Mouse (Mus musculus) ES-E14 (cell line): ENCODE measurements around the gene Nfam1. TPM values are rescaled to one million over a fixed set of nuclear protein-coding genes. Genes with fewer than 3 reads are reported as not detected.

Experiments used
- DNase-seq: peaks from one replicate; pipeline ENCODE4 v3.0.0-alpha.2; 2013; ENCODE audit warnings: low read depth, low spot score
- H3K27ac ChIP-seq: 2 replicates; pipeline ENCODE4 v1.5.1; 2012; ENCODE audit warnings: low read depth, mild to moderate bottlenecking, low read length, moderate library complexity, mixed read lengths; ENCODE audit not compliant: poor library complexity, insufficient read depth, severe bottlenecking
- H3K36me3 ChIP-seq: 2 replicates; pipeline ENCODE4 v1.6.1; 2012; ENCODE audit warnings: mild to moderate bottlenecking, low read length, moderate library complexity, mixed read lengths; ENCODE audit not compliant: control insufficient read depth, poor library complexity, insufficient read depth, severe bottlenecking
- H3K4me1 ChIP-seq, 2 experiments: fragments of 150-350 bp in 1 of 2; sonication (generic) in 1 of 2; 2 replicates each; pipeline ENCODE4 v1.6.1; 2012; ENCODE audit warnings: low read length in 2 of 2, mild to moderate bottlenecking in 1 of 2, mixed read lengths in 1 of 2; ENCODE audit not compliant: control insufficient read depth in 2 of 2, insufficient read depth in 2 of 2, poor library complexity in 1 of 2
- H3K4me3 ChIP-seq, 2 experiments: fragments of 150-350 bp in 1 of 2; sonication (generic) in 1 of 2; 2 replicates each; pipeline ENCODE4 v1.5.1; 2012; ENCODE audit warnings: low read length in 2 of 2, low read depth in 1 of 2, mild to moderate bottlenecking in 1 of 2, mixed read lengths in 1 of 2; ENCODE audit not compliant: insufficient read depth in 1 of 2, poor library complexity in 1 of 2, severe bottlenecking in 1 of 2
- H3K9ac ChIP-seq: 2 replicates; pipeline ENCODE4 v1.6.1; 2012; ENCODE audit warnings: low read depth, mild to moderate bottlenecking, low read length, mixed read lengths; ENCODE audit not compliant: poor library complexity, insufficient read depth, severe bottlenecking
- H3K9me3 ChIP-seq: fragments of 150-350 bp; sonication (generic); 2 replicates; pipeline ENCODE4 v1.6.1; 2012; ENCODE audit warnings: low read depth, mild to moderate bottlenecking, low read length; ENCODE audit not compliant: control insufficient read depth, insufficient read depth
- CHD2 ChIP-seq: IDR thresholded peaks from 2 replicates; pipeline ENCODE4 v1.6.1; 2014; ENCODE audit warnings: mild to moderate bottlenecking, low read depth, low read length, inconsistent platforms
- HCFC1 ChIP-seq: IDR thresholded peaks from 2 replicates; pipeline ENCODE4 v1.6.1; 2012; ENCODE audit warnings: low read length, inconsistent platforms, borderline replicate concordance; ENCODE audit not compliant: insufficient read depth
- MAFK ChIP-seq: IDR thresholded peaks from 2 replicates; pipeline ENCODE4 v1.6.1; 2014; ENCODE audit warnings: mild to moderate bottlenecking, low read depth, low read length, inconsistent platforms; ENCODE audit not compliant: insufficient read depth
- ZC3H11A ChIP-seq: IDR thresholded peaks from 2 replicates; pipeline ENCODE4 v1.6.1; 2012; ENCODE audit warnings: low read depth, mild to moderate bottlenecking, inconsistent platforms, low read length, borderline replicate concordance
- ZNF384 ChIP-seq: IDR thresholded peaks from 2 replicates; pipeline ENCODE4 v1.6.1; 2012; ENCODE audit warnings: low read depth, low read length, inconsistent platforms
- in situ Hi-C, 2 experiments: fragments of 600-800 bp; cut with MboI; formaldehyde crosslinking; loops; one replicate each; pipeline ENCODE4 v1.15.1; 2025; ENCODE audit warnings: low sequenced_read_pairs in 2 of 2, inconsistent platforms in 1 of 2; ENCODE audit not compliant: unreplicated experiment in 2 of 2
- total RNA-seq: library from RNA; depleted of rRNA; stranded (reverse); fragments of 300-350 nt; gene quantifications from 2 replicates; pipeline ENCODE4 v1.2.3, GENCODE M21; 2012

Nfam1 gene
- total RNA-seq, 1 experiment: 2.1 TPM

DNA sequence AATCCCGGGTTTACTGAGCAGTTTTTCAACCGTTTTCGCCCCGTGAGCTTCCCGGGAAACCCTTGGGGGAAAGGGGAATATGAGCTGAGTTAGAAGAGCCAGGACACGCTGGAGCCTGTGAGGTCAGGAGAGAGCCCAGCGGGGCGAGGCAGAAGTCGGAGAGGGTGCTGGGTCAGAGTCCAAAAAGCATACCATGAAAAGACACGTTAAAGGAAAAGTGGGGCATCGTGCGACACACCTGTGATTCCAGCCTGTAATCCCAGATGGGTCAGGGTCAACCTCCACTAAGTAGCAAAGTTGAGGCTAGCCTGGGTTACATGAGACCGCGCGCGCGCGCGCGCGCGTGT is 10.2 kb upstream of the Nfam1 start:
- TF ChIP-seq HCFC1 (no peak), CHD2 (no peak), ZNF384 (no peak), MAFK (no peak), ZC3H11A (no peak)
- Histone ChIP-seq H3K4me1 (peaks cover 5 to 25% of the 10 kb centered on the region in 2 experiments; a peak in 3 of 4 replicates), H3K36me3 (no peaks in the 10 kb centered on the region), H3K27ac (peak overlapping the region; percentile 37; the same call in 1 of the 2 replicates), H3K9ac (peak overlapping the region; percentile 83; the same call in 1 of the 2 replicates), H3K4me3 (peak overlapping the region in 1 of 2 experiments; percentile 46; a peak in 1 of 4 replicates), H3K9me3 (no peaks in the 10 kb centered on the region)
- DNase-seq: no peak
- in situ Hi-C loops: loop anchor here in 1 of 2 experiments (10.0 kb wide), 2 partner anchors 239 to 689 kb away; partner anchors contain the start of gene Ndufa6

DNA sequence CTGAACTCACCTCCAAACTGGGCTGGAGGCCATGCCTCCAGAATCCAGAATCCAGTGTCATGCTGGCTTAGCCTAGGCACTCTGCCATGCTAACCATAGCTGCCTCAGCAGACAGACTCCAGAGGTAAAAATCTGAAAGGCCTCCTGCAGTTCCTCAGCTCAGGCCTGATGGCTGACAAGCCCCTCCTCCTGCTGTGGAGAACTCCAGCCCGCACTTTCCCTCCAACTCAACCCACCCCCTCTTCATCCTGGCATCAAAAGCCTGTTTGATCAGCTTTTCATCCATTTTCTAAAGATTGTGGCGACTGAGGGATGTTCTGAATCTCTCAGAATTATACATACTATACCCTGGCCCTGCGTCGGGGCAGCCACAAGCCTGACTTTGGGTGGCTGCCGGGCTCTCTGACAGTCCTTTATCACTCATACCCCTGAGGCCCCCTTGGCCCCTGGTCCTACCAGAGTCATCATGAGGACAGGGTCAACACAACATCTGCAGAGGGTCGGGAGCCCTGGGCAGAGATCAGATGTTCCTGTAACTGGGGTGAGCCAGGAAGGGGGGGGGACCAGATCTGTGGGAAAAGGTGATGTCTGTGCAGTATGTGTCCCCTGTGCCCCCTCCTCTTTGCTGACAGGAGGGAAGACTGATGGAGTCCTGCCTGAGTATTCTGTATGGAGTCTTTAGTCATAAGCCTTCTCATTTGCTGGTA is 9.7 kb upstream of the Nfam1 start:
- Histone ChIP-seq H3K9me3 (no peaks in the 10 kb centered on the region), H3K4me1 (peaks cover 5 to 29% of the 10 kb centered on the region in 2 experiments; a peak in 3 of 4 replicates), H3K4me3 (peak overlapping the region in 1 of 2 experiments; percentile 46; a peak in 1 of 4 replicates), H3K27ac (peak overlapping the region; percentile 37; the same call in 1 of the 2 replicates), H3K36me3 (no peaks in the 10 kb centered on the region), H3K9ac (peak overlapping the region; percentile 83; the same call in 1 of the 2 replicates)
- in situ Hi-C loops: loop anchor here in 1 of 2 experiments (10.0 kb wide), 2 partner anchors 238 to 688 kb away; partner anchors contain the start of gene Ndufa6
- TF ChIP-seq HCFC1 (no peak), ZNF384 (no peak), ZC3H11A (no peak), CHD2 (no peak), MAFK (no peak)
- DNase-seq: no peak

DNA sequence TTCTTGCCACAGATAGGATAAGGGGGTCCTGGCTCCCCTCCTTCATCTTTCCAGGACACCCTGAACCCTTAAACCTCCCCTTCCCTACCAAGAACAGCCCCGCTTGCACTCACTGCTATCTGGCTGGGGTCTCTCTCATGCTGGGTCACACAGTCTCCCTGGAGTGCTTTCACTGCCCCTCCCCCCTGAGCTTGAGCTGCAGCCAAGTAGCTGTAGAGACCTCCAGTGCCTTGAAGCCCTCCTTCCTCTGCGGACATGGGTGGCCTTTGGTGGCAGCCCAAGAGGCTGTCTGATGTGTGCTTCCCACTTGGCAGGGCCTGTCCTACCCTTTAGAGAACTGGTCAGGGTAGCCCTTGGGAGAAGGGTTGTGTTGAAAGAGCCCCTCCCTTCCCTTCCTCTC is 7.0 kb upstream of the Nfam1 start:
- Histone ChIP-seq H3K4me1 (peaks cover 3 to 32% of the 10 kb centered on the region in 2 experiments; a peak in 3 of 4 replicates), H3K4me3 (no peak overlapping the region), H3K9ac (no peak overlapping the region; the same call in 1 of the 2 replicates), H3K36me3 (no peaks in the 10 kb centered on the region), H3K27ac (no peak overlapping the region), H3K9me3 (no peaks in the 10 kb centered on the region)
- no peak for TF ChIP-seq ZC3H11A
- TF ChIP-seq CHD2: no peak
- no peak for TF ChIP-seq MAFK
- TF ChIP-seq HCFC1: no peak
- TF ChIP-seq ZNF384: no peak
- in situ Hi-C loops: loop anchor here in 1 of 2 experiments (10.0 kb wide), 2 partner anchors 235 to 685 kb away; partner anchors contain the start of gene Ndufa6
- DNase-seq: no peak

DNA sequence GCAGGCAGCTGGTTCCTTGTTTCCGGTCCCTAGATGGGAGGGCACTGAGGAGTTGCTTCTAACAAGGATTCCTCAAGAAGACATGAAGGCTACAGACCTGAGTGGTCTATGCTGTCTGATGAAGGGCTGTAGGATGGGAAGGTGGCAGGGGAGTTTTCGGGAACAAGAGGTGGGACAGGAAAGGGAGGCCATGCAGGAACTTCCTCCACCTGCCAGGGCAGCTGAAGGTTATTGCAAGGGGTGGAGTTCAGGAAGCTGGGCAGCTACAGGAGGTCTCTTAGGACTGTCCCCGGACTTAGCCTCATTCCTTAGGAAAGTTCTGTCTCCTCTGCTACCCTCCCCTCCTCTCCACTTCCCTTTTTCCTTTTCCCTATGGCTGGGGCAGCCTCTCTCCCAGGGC is 5.7 kb upstream of the Nfam1 start:
- no peaks in the 10 kb centered on the region for H3K9me3 ChIP-seq
- in situ Hi-C loops: no loop called here
- peak overlapping the region; percentile 36; the same call in 1 of the 2 replicates for H3K27ac ChIP-seq
- DNase-seq: no peak
- H3K9ac ChIP-seq: no peak overlapping the region
- peaks cover 3 to 38% of the 10 kb centered on the region in 2 experiments; a peak in 3 of 4 replicates for H3K4me1 ChIP-seq
- H3K36me3 ChIP-seq: no peaks in the 10 kb centered on the region
- H3K4me3 ChIP-seq: no peak overlapping the region
- no peak for TF ChIP-seq ZNF384
- no peak for TF ChIP-seq CHD2
- TF ChIP-seq ZC3H11A: no peak
- no peak for TF ChIP-seq HCFC1
- TF ChIP-seq MAFK: no peak
